Mouse (Mus musculus) neutrophil, adult 5-6 weeks (primary cell): ENCODE results near the gene Rhot1. TPM values are rescaled to one million over a fixed set of nuclear protein-coding genes. Genes with fewer than 3 reads are reported as not detected.

Experiments used
- ATAC-seq: fragments of 151-379, 151-347 bp; 2 replicates; pipeline ENCODE4 v1.8.0; 2017; ENCODE audit warnings: mild to moderate bottlenecking, moderate TSS enrichment; ENCODE audit not compliant: insufficient number of reproducible peaks, poor library complexity, low FRiP score, severe bottlenecking; ENCODE audit errors: extremely low read depth
- total RNA-seq: library from RNA; stranded (forward); fragments of 200-1000 nt; gene quantifications from 2 replicates; pipeline ENCODE4 v1.2.3, GENCODE M21; 2017

The Rhot1 gene
- total RNA-seq, 1 experiment from 2014 or later = 56.6 TPM

GRCm38 (mm10) chr11:80311271-80311670, 102.5 kb downstream of the Rhot1 start:
- ATAC-seq = 0 out of 2 replicates have a peak, but pooled peaks have one; percentile 15

DNA sequence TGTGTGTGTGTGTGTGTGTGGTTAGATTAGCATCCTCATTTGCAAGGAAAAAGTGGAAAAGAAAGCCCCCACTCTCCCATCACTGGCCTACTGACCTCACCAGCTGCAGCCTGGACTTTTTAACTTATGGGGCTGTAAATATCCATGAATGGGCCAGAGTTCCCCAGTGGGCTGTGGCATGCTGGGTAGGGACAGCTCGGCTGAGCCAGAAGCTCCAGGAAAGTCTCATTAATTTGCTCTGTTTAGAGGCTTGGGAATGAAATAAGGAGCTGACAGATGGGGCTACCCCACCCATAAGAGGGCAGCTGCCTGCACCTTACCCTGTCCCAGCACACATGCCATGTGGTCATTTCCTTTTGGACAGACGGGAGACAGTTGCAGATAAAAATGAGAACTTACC, 103.2 kb downstream of the Rhot1 start:
- no peak for ATAC-seq

- no peak for ATAC-seq
These were observed 103.7 kb downstream of the Rhot1 start for GRCm38 (mm10) chr11:80312565-80312964.

- ATAC-seq = no peak
These were observed 104.6 kb downstream of the Rhot1 start for GRCm38 (mm10) chr11:80313462-80313861.

GRCm38 (mm10) chr11:80313944-80314343, 105.1 kb downstream of the Rhot1 start:
- no peak for ATAC-seq

DNA sequence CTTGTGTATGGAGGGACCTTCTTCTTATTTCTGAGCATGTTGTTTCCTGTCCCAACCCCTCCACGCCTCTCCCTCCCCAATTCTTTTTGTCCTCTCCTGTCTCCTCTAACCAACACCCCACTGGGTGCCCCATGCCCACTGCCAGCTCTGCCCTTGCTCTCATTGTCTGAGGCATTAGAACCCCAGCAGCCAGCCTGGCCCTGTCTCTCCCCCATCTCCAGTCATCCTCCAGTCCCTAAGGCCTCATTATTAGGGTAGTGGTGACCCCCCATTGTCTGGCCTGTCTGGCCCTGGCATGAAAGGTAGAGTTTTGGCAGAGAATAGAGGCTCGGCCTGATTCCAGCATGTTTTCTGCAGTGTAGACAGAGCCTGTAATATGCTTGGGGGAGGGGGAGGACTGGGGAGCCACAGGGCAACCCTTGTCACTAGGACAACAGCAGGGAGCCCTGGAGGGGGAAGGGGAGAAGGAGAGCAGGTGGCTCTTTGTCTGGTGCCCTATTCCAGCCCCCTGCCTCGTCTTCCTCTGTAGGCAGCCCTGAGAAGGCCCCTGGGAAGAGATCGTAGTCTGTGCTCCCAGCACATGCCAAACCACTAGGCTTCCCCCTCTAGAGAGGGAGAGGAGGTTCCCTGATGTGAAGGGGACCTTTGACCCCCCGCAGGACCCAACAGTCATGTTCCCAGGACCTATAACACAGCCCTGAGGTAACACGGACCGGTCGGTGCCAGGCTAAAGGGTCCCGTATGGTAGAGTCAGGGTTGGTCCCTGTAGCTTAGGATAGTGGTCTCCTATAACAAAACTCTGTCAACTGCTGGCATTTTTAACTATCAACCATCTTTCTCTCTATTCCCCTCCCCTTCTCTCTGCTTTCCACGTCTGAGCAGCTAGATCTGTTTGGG, 107.2 kb downstream of the Rhot1 start:
- no peak for ATAC-seq

Other genes starting within 250 kb of the Rhot1 start
- 60.9 and 61.8 TPM in 2 replicates for gene Utp6, start 246.6 kb upstream of the Rhot1 start, total RNA-seq
- gene Suz12, start 215.9 kb upstream of the Rhot1 start, total RNA-seq = 45.4 and 48.1 TPM in 2 replicates
- gene Crlf3, start 128.0 kb upstream of the Rhot1 start, total RNA-seq = 355 and 386 TPM in 2 replicates
- gene Atad5, start 119.6 kb upstream of the Rhot1 start, total RNA-seq = 3.8 and 4.3 TPM in 2 replicates
- 3.7 and 3.9 TPM in 2 replicates for gene Tefm, start 66.8 kb upstream of the Rhot1 start, total RNA-seq
- gene Adap2, start 54.9 kb upstream of the Rhot1 start, total RNA-seq = 1.0 and 1.6 TPM in 2 replicates
- gene Rnf135, start 25.2 kb upstream of the Rhot1 start, total RNA-seq = 5.5 and 5.9 TPM in 2 replicates
- 0.25 TPM in 1 of 2 replicates, not detected in the other for gene Rhbdl3, start 91.9 kb downstream of the Rhot1 start, total RNA-seq
- gene 5730455P16Rik, start 169.0 kb downstream of the Rhot1 start, total RNA-seq = 7.5 and 9.7 TPM in 2 replicates
- gene Zfp207, start 174.3 kb downstream of the Rhot1 start, total RNA-seq = 257 and 303 TPM in 2 replicates
- 41.6 and 44.7 TPM in 2 replicates for gene Psmd11, start 219.6 kb downstream of the Rhot1 start, total RNA-seq